Mouse (Mus musculus): Measurements from ENCODE around the gene Chst1.

The Chst1 gene

GRCm38 (mm10) chr2:92609704-92610379 lies 10.3 kb downstream of the Chst1 start:
- DNase-seq (ENCODE audit: low read depth, low spot score): no peak

GRCm38 (mm10) chr2:92613645-92614044 lies 14.1 kb downstream of the Chst1 start:
- DNase-seq (ENCODE audit: low read depth, low spot score): no peak

GRCm38 (mm10) chr2:92614106-92614505 lies 14.6 kb downstream of the Chst1 start:
- DNase-seq (ENCODE audit: low read depth, low spot score): no peak

GRCm38 (mm10) chr2:92617077-92617756 lies 17.7 kb downstream of the Chst1 start:
- DNase-seq (ENCODE audit: low read depth, low spot score): no peak

- DNase-seq (ENCODE audit: low read depth, low spot score): no peak
These were observed 18.5 kb downstream of the Chst1 start for GRCm38 (mm10) chr2:92618016-92618415.

GRCm38 (mm10) chr2:92627633-92628032 lies 28.1 kb downstream of the Chst1 start:
- DNase-seq (ENCODE audit: low read depth, low spot score): no peak

GRCm38 (mm10) chr2:92630799-92631198 lies 31.3 kb downstream of the Chst1 start:
- no peak for DNase-seq (ENCODE audit: low read depth, low spot score)

- no peak for DNase-seq (ENCODE audit: low read depth, low spot score)
These were observed 32.5 kb downstream of the Chst1 start for GRCm38 (mm10) chr2:92632027-92632426.

GRCm38 (mm10) chr2:92640555-92640954 lies 41.0 kb downstream of the Chst1 start:
- no peak for DNase-seq (ENCODE audit: low read depth, low spot score)

GRCm38 (mm10) chr2:92645282-92646037 lies 46.0 kb downstream of the Chst1 start:
- DNase-seq (ENCODE audit: low read depth, low spot score): no peak

- DNase-seq (ENCODE audit: low read depth, low spot score): no peak
These were observed 49.8 kb downstream of the Chst1 start for GRCm38 (mm10) chr2:92649154-92649801.

- DNase-seq (ENCODE audit: low read depth, low spot score): no peak
These were observed 50.9 kb downstream of the Chst1 start for GRCm38 (mm10) chr2:92650428-92650827.

- no peak for DNase-seq (ENCODE audit: low read depth, low spot score)
These were observed 51.8 kb downstream of the Chst1 start for GRCm38 (mm10) chr2:92651294-92651816.

- no peak for DNase-seq (ENCODE audit: low read depth, low spot score)
These were observed 57.7 kb downstream of the Chst1 start for GRCm38 (mm10) chr2:92657189-92657588.

GRCm38 (mm10) chr2:92658293-92659150 lies 59.0 kb downstream of the Chst1 start:
- no peak for DNase-seq (ENCODE audit: low read depth, low spot score)

GRCm38 (mm10) chr2:92659491-92660035 lies 60.1 kb downstream of the Chst1 start:
- no peak for DNase-seq (ENCODE audit: low read depth, low spot score)

- no peak for DNase-seq (ENCODE audit: low read depth, low spot score)
These were observed 63.1 kb downstream of the Chst1 start for GRCm38 (mm10) chr2:92662534-92663068.
